Mouse (Mus musculus) limb, embryonic 15.5 days (tissue): ENCODE results near the gene Cntnap1. TPM values are rescaled to one million over a fixed set of nuclear protein-coding genes. Genes with fewer than 3 reads are reported as not detected.
"Not testable (repeated sequence)": the region's sequence is repeated elsewhere in the genome, so short reads cannot be mapped to it uniquely, and the experiment has no call there.

Experiments used
- ATAC-seq: fragments of 200-750 bp; cut with Nextera tagmentation; 2 replicates; pipeline ENCODE4 v1.8.0; 2017; ENCODE audit warnings: low read depth, moderate TSS enrichment; ENCODE audit not compliant: insufficient number of reproducible peaks, low FRiP score, low TSS enrichment
- H3K27ac ChIP-seq: fragments of 300-500 bp; sonication (generic); 2 replicates; pipeline ENCODE4 v1.5.1; 2015; ENCODE audit warnings: moderate library complexity, mild to moderate bottlenecking, inconsistent platforms
- H3K27me3 ChIP-seq: fragments of 300-500 bp; sonication (generic); 2 replicates; pipeline ENCODE4 v1.6.1; 2015; ENCODE audit warnings: inconsistent platforms
- H3K36me3 ChIP-seq: fragments of 300-500 bp; sonication (generic); 2 replicates; pipeline ENCODE4 v1.6.1; 2015; ENCODE audit warnings: inconsistent platforms
- H3K4me1 ChIP-seq: fragments of 300-500 bp; sonication (generic); 2 replicates; pipeline ENCODE4 v1.6.1; 2015; ENCODE audit warnings: inconsistent platforms
- H3K4me2 ChIP-seq: fragments of 300-500 bp; sonication (generic); 2 replicates; pipeline ENCODE4 v1.6.1; 2015; ENCODE audit warnings: mild to moderate bottlenecking, inconsistent platforms
- H3K4me3 ChIP-seq: fragments of 300-500 bp; sonication (generic); 2 replicates; pipeline ENCODE4 v1.5.1; 2015; ENCODE audit warnings: mild to moderate bottlenecking, inconsistent platforms
- H3K9ac ChIP-seq: fragments of 300-500 bp; sonication (generic); 2 replicates; pipeline ENCODE4 v1.6.1; 2015; ENCODE audit warnings: inconsistent platforms
- H3K9me3 ChIP-seq: fragments of 300-500 bp; sonication (generic); 2 replicates; pipeline ENCODE4 v1.6.1; 2016; ENCODE audit warnings: inconsistent platforms
- WGBS: fragments of 180-500 bp; shearing (Covaris S2); methylation state at CpG from one replicate; pipeline ENCODE4 v1.1.7; 2015; 5-methylcytosine and 5-hydroxymethylcytosine counted together
- polyA plus RNA-seq: library from polyadenylated mRNA; unstranded; fragments of >200 nt; fragmentation: Nextera tagmentation; extraction: Ambion mirVana; gene quantifications from 2 replicates; pipeline ENCODE4 v1.2.1, GENCODE M21; 2015

The Cntnap1 gene
- polyA plus RNA-seq, 1 experiment from 2014 or later, result 1.4 TPM

- WGBS, result 41% methylated on average over 1 of the region's 1 CpGs
- H3K4me2 ChIP-seq, result no peak overlapping the region
These were observed 17.5 kb upstream of the Cntnap1 start for GRCm38 (mm10) chr11:101152825-101153224.

GRCm38 (mm10) chr11:101154648-101155047, 15.7 kb upstream of the Cntnap1 start:
- no peak overlapping the region for H3K4me3 ChIP-seq
- peaks cover 10% of the 10 kb centered on the region for H3K4me1 ChIP-seq
- no peak for ATAC-seq
- no peak overlapping the region for H3K27ac ChIP-seq
- H3K4me2 ChIP-seq, result no peak overlapping the region
- no peaks in the 10 kb centered on the region for H3K27me3 ChIP-seq
- no peaks in the 10 kb centered on the region for H3K9me3 ChIP-seq
- no peak overlapping the region for H3K9ac ChIP-seq
- no peaks in the 10 kb centered on the region; the same call in 1 of the 2 replicates for H3K36me3 ChIP-seq

More at GRCm38 (mm10) chr11:101152825-101153224, 17.5 kb upstream of the Cntnap1 start:
- Histone ChIP-seq H3K4me3 (no peak overlapping the region), H3K27me3 (no peaks in the 10 kb centered on the region), H3K36me3 (no peaks in the 10 kb centered on the region), H3K27ac (no peak overlapping the region), H3K4me1 (peaks cover 20% of the 10 kb centered on the region), H3K9ac (no peak overlapping the region), H3K9me3 (no peaks in the 10 kb centered on the region)
- ATAC-seq, result no peak

- Histone ChIP-seq H3K4me2 (no peak overlapping the region), H3K9ac (no peak overlapping the region), H3K4me3 (no peak overlapping the region), H3K9me3 (no peaks in the 10 kb centered on the region), H3K27ac (no peak overlapping the region), H3K4me1 (peaks cover 10% of the 10 kb centered on the region), H3K27me3 (no peaks in the 10 kb centered on the region), H3K36me3 (no peaks in the 10 kb centered on the region; the same call in 1 of the 2 replicates)
- WGBS, result 66% methylated on average over 6 of the region's 6 CpGs
- no peak for ATAC-seq
These were observed 15.2 kb upstream of the Cntnap1 start for GRCm38 (mm10) chr11:101155151-101155550.

- H3K27ac ChIP-seq, result peak within 1 kb of the TSS; percentile 57; the same call in 1 of the 2 replicates
- H3K27me3 ChIP-seq, result no peaks in the 10 kb centered on the region
- peak within 1 kb of the TSS; percentile 45 for H3K4me3 ChIP-seq
- peaks cover 10% of the 10 kb centered on the region for H3K4me1 ChIP-seq
- 2% methylated on average over 36 of the region's 36 CpGs for WGBS
- ATAC-seq, result peak; percentile 8; the same call in 1 of the 2 replicates
- H3K9ac ChIP-seq, result peak within 1 kb of the TSS; percentile 55
- H3K4me2 ChIP-seq, result peak within 1 kb of the TSS; percentile 86
- no peaks in the 10 kb centered on the region; the same call in 1 of the 2 replicates for H3K36me3 ChIP-seq
- H3K9me3 ChIP-seq, result no peaks in the 10 kb centered on the region
These were observed 14.5 kb upstream of the Cntnap1 start, which contains the start of gene Tubg2 for GRCm38 (mm10) chr11:101155728-101156371. Gene Tubg2 (plus strand): TSS chr11:101155907.

- H3K27me3 ChIP-seq, result peaks cover 36% of the 10 kb centered on the region
- 77% methylated on average over 10 of the region's 10 CpGs for WGBS
- H3K4me2 ChIP-seq, H3K9ac ChIP-seq, ATAC-seq, H3K4me3 ChIP-seq, H3K27ac ChIP-seq, H3K9me3 ChIP-seq: not testable (repeated sequence)
- H3K4me1 ChIP-seq, result peaks cover 32% of the 10 kb centered on the region
- H3K36me3 ChIP-seq, result peaks cover 40% of the 10 kb centered on the region
These were observed 10.2 kb upstream of the Cntnap1 start for GRCm38 (mm10) chr11:101160151-101160550.

GRCm38 (mm10) chr11:101160981-101161505, 9.3 kb upstream of the Cntnap1 start:
- ATAC-seq, H3K4me3 ChIP-seq, H3K27ac ChIP-seq, H3K9me3 ChIP-seq, H3K9ac ChIP-seq, H3K4me2 ChIP-seq: not testable (repeated sequence)
- Histone ChIP-seq H3K36me3 (peaks cover 47% of the 10 kb centered on the region), H3K4me1 (peaks cover 30% of the 10 kb centered on the region), H3K27me3 (peaks cover 45% of the 10 kb centered on the region)
- WGBS, result 70% methylated on average over 7 of the region's 8 CpGs

GRCm38 (mm10) chr11:101161551-101161950, 8.8 kb upstream of the Cntnap1 start:
- no peak overlapping the region for H3K9ac ChIP-seq
- WGBS, result 81% methylated on average over 15 of the region's 15 CpGs
- peaks cover 52% of the 10 kb centered on the region for H3K36me3 ChIP-seq
- H3K27ac ChIP-seq, result no peak overlapping the region
- peaks cover 50% of the 10 kb centered on the region for H3K27me3 ChIP-seq
- H3K4me3 ChIP-seq, result no peak overlapping the region
- H3K4me1 ChIP-seq, result peaks cover 28% of the 10 kb centered on the region
- no peak for ATAC-seq
- H3K4me2 ChIP-seq, result no peak overlapping the region
- H3K9me3 ChIP-seq, result no peaks in the 10 kb centered on the region

- peaks cover 58% of the 10 kb centered on the region for H3K27me3 ChIP-seq
- no peaks in the 10 kb centered on the region for H3K9me3 ChIP-seq
- no peak overlapping the region for H3K9ac ChIP-seq
- ATAC-seq, result no peak
- H3K4me1 ChIP-seq, result peaks cover 28% of the 10 kb centered on the region
- no peak overlapping the region for H3K27ac ChIP-seq
- H3K36me3 ChIP-seq, result peaks cover 59% of the 10 kb centered on the region
- H3K4me3 ChIP-seq, result no peak overlapping the region
- WGBS, result 51% methylated on average over 5 of the region's 5 CpGs
- no peak overlapping the region for H3K4me2 ChIP-seq
These were observed 8.0 kb upstream of the Cntnap1 start for GRCm38 (mm10) chr11:101162301-101162700.

GRCm38 (mm10) chr11:101162772-101163171, 7.6 kb upstream of the Cntnap1 start:
- no peak overlapping the region for H3K9ac ChIP-seq
- no peak overlapping the region for H3K4me2 ChIP-seq
- peaks cover 64% of the 10 kb centered on the region for H3K36me3 ChIP-seq
- H3K9me3 ChIP-seq, result no peaks in the 10 kb centered on the region
- peaks cover 32% of the 10 kb centered on the region for H3K4me1 ChIP-seq
- no peak for ATAC-seq
- H3K27ac ChIP-seq, result no peak overlapping the region
- peaks cover 62% of the 10 kb centered on the region for H3K27me3 ChIP-seq
- 55% methylated on average over 5 of the region's 5 CpGs for WGBS
- no peak overlapping the region for H3K4me3 ChIP-seq

GRCm38 (mm10) chr11:101163476-101164350, 6.6 kb upstream of the Cntnap1 start:
- peaks cover 72% of the 10 kb centered on the region for H3K27me3 ChIP-seq
- no peak for ATAC-seq
- H3K4me2 ChIP-seq, result peak overlapping the region; percentile 58
- H3K27ac ChIP-seq, result no peak overlapping the region
- H3K36me3 ChIP-seq, result peaks cover 69% of the 10 kb centered on the region
- H3K4me1 ChIP-seq, result peaks cover 38% of the 10 kb centered on the region
- H3K4me3 ChIP-seq, result peak overlapping the region; percentile 33
- no peaks in the 10 kb centered on the region for H3K9me3 ChIP-seq
- 18% methylated on average over 49 of the region's 49 CpGs for WGBS
- H3K9ac ChIP-seq, result no peak overlapping the region; the same call in 1 of the 2 replicates

- no peaks in the 10 kb centered on the region for H3K9me3 ChIP-seq
- H3K4me3 ChIP-seq, result peak overlapping the region; percentile 33
- H3K4me1 ChIP-seq, result peaks cover 44% of the 10 kb centered on the region
- no peak overlapping the region for H3K27ac ChIP-seq
- peaks cover 69% of the 10 kb centered on the region for H3K36me3 ChIP-seq
- 21% methylated on average over 21 of the region's 21 CpGs for WGBS
- H3K27me3 ChIP-seq, result peaks cover 78% of the 10 kb centered on the region
- no peak overlapping the region for H3K9ac ChIP-seq
- no peak for ATAC-seq
- H3K4me2 ChIP-seq, result peak overlapping the region; percentile 58
These were observed 6.0 kb upstream of the Cntnap1 start for GRCm38 (mm10) chr11:101164351-101164665.
